Mouse (Mus musculus) CH12.LX (cell line): ENCODE measurements around the gene Rars2. TPM values are rescaled to one million over a fixed set of nuclear protein-coding genes. Genes with fewer than 3 reads are reported as not detected.

ENCODE experiments used
- DNase-seq: peaks from one replicate; pipeline ENCODE4 v3.0.0-alpha.2; 2013; ENCODE audit errors: extremely low read depth
- H3K27ac ChIP-seq: 2 replicates; pipeline ENCODE4 v1.5.1; 2012; ENCODE audit warnings: low read depth, mild to moderate bottlenecking, control low read depth, moderate library complexity; ENCODE audit not compliant: insufficient read depth
- H3K27me3 ChIP-seq: replicated peaks from 2 replicates; pipeline ENCODE3; 2012; ENCODE audit warnings: inconsistent platforms
- H3K36me3 ChIP-seq, 2 experiments: replicated peaks in 1 of 2; 2 replicates each; pipeline versions ENCODE3 to v1.6.1; 2012; ENCODE audit warnings: inconsistent platforms in 1 of 2, low read length in 1 of 2, mild to moderate bottlenecking in 1 of 2, mixed read lengths in 1 of 2, moderate library complexity in 1 of 2; ENCODE audit not compliant: control insufficient read depth in 1 of 2, insufficient read depth in 1 of 2
- H3K4me1 ChIP-seq, 2 experiments: 2 replicates each; pipeline ENCODE4 v1.6.1; 2012; ENCODE audit warnings: inconsistent platforms in 1 of 2, moderate library complexity in 1 of 2; ENCODE audit not compliant: insufficient read depth in 2 of 2, control insufficient read depth in 1 of 2
- H3K4me2 ChIP-seq: 2 replicates; pipeline ENCODE4 v1.6.1; 2012; ENCODE audit warnings: low read depth, mild to moderate bottlenecking, control low read depth; ENCODE audit not compliant: poor library complexity, insufficient read depth, severe bottlenecking
- H3K4me3 ChIP-seq, 3 experiments: fragments of 150-350 bp in 1 of 3; sonication (generic) in 1 of 3; replicated peaks in 1 of 3; 2 replicates each; pipeline versions ENCODE3 to v1.5.1; 2011 to 2012; ENCODE audit warnings: low read depth in 2 of 3, low read length in 2 of 3, mild to moderate bottlenecking in 2 of 3, moderate library complexity in 2 of 3, control low read depth in 1 of 3, improper control_type of control experiment in 1 of 3, inconsistent platforms in 1 of 3, mixed read lengths in 1 of 3; ENCODE audit not compliant: poor library complexity in 1 of 3
- H3K79me2 ChIP-seq: replicated peaks from 2 replicates; pipeline ENCODE4 v1.6.1; 2012; ENCODE audit warnings: mild to moderate bottlenecking, moderate library complexity; ENCODE audit not compliant: control insufficient read depth, poor library complexity, insufficient read depth, severe bottlenecking; ENCODE audit errors: extremely low read depth
- H3K9ac ChIP-seq: 2 replicates; pipeline ENCODE4 v1.6.1; 2012; ENCODE audit warnings: low read depth, mild to moderate bottlenecking, control low read depth, moderate library complexity; ENCODE audit not compliant: insufficient read depth
- H3K9me3 ChIP-seq: replicated peaks from 2 replicates; pipeline ENCODE3; 2012; ENCODE audit warnings: low read length, inconsistent platforms, mixed read lengths
- CHD2 ChIP-seq: IDR thresholded peaks from 2 replicates; pipeline ENCODE4 v1.6.1; 2011; ENCODE audit warnings: low read length, improper control_type of control experiment
- E2F4 ChIP-seq: IDR thresholded peaks from 2 replicates; pipeline ENCODE4 v1.6.1; 2011; ENCODE audit warnings: low read depth, low read length, improper control_type of control experiment; ENCODE audit not compliant: insufficient replicate concordance
- ELF1 ChIP-seq: IDR thresholded peaks from 2 replicates; pipeline ENCODE4 v1.6.1; 2014; ENCODE audit warnings: low read depth, mild to moderate bottlenecking, inconsistent platforms, low read length, improper control_type of control experiment
- EP300 ChIP-seq: IDR thresholded peaks from 2 replicates; pipeline ENCODE4 v1.6.1; 2011; ENCODE audit warnings: low read length, improper control_type of control experiment
- JUN ChIP-seq: IDR thresholded peaks from 2 replicates; pipeline ENCODE4 v1.6.1; 2011; ENCODE audit warnings: low read depth, mild to moderate bottlenecking, low read length, improper control_type of control experiment, moderate library complexity; ENCODE audit not compliant: insufficient read depth
- MAFK ChIP-seq: IDR thresholded peaks from 2 replicates; pipeline ENCODE4 v1.6.1; 2011; ENCODE audit warnings: low read length, improper control_type of control experiment; ENCODE audit not compliant: insufficient replicate concordance
- MAZ ChIP-seq: IDR thresholded peaks from 2 replicates; pipeline ENCODE4 v1.6.1; 2012; ENCODE audit warnings: low read depth, mild to moderate bottlenecking, inconsistent platforms, low read length, improper control_type of control experiment, moderate library complexity
- MEF2A ChIP-seq: IDR thresholded peaks from 2 replicates; pipeline ENCODE4 v1.6.1; 2014; ENCODE audit warnings: low read depth, mild to moderate bottlenecking, inconsistent platforms, low read length, improper control_type of control experiment, borderline replicate concordance
- MYC ChIP-seq: IDR thresholded peaks from 2 replicates; pipeline ENCODE4 v1.6.1; 2011; ENCODE audit warnings: low read depth, mild to moderate bottlenecking, improper control_type of control experiment, low read length
- POLR2A ChIP-seq: IDR thresholded peaks from 2 replicates; pipeline ENCODE4 v1.6.1; 2011; ENCODE audit warnings: low read depth, mild to moderate bottlenecking, improper control_type of control experiment, low read length
- RCOR1 ChIP-seq: conservative IDR thresholded peaks from 2 replicates; pipeline ENCODE4 v1.6.1; 2012; ENCODE audit warnings: low read depth, mild to moderate bottlenecking, inconsistent platforms, low read length, improper control_type of control experiment
- SIN3A ChIP-seq: IDR thresholded peaks from 2 replicates; pipeline ENCODE4 v1.6.1; 2012; ENCODE audit warnings: low read length, improper control_type of control experiment, inconsistent platforms
- SMC3 ChIP-seq: IDR thresholded peaks from 2 replicates; pipeline ENCODE4 v1.6.1; 2011; ENCODE audit warnings: low read depth, low read length, improper control_type of control experiment
- USF1 ChIP-seq: IDR thresholded peaks from 2 replicates; pipeline ENCODE4 v1.6.1; 2014; ENCODE audit warnings: low read depth, mild to moderate bottlenecking, inconsistent platforms, low read length, improper control_type of control experiment
- ZMIZ1 ChIP-seq: IDR thresholded peaks from 2 replicates; pipeline ENCODE4 v1.6.1; 2012; ENCODE audit warnings: low read depth, mild to moderate bottlenecking, inconsistent platforms, low read length, improper control_type of control experiment
- ZNF384 ChIP-seq: IDR thresholded peaks from 2 replicates; pipeline ENCODE4 v1.6.1; 2012; ENCODE audit warnings: low read depth, low read length, improper control_type of control experiment, inconsistent platforms
- dilution Hi-C: fragments of 300-500 bp; cut with MboI; formaldehyde crosslinking; loops from 2 replicates; pipeline ENCODE4 v1.14.3; 2020; ENCODE audit warnings: low sequenced_read_pairs; ENCODE audit not compliant: extremely low pct_unique_long_range_greater_than_20kb, extremely low pct_ligation_motif_present
- in situ Hi-C: fragments of 300-500 bp; cut with MboI; formaldehyde crosslinking; loops from 3 replicates; pipeline ENCODE4 v1.14.3; 2019; ENCODE audit warnings: low sequenced_read_pairs, low pct_ligation_motif_present, low pct_unique_long_range_greater_than_20kb, mixed read lengths
- polyA plus RNA-seq: library from polyadenylated mRNA; unstranded; fragments of >175 nt; gene quantifications from 2 replicates; pipeline ENCODE4 v1.2.1, GENCODE M21; 2012; ENCODE audit warnings: low read depth; ENCODE audit not compliant: insufficient read length
- total RNA-seq, 2 experiments: library from RNA; depleted of rRNA; stranded (reverse); fragments of 300-350 nt in 1 of 2; fragments of >200 nt in 1 of 2; gene quantifications; 2 replicates each; pipeline ENCODE4 v1.2.3; 2012 to 2014

The Rars2 gene
- total and polyA plus RNA-seq, 3 experiments = 45.4 to 72.6 (median 61.4) TPM

GRCm38 (mm10) chr4:34661514-34661913 lies 46.8 kb downstream of the Rars2 start:
- Histone ChIP-seq H3K36me3 (peaks cover 70 to 94% of the 10 kb centered on the region in 2 experiments), H3K27ac (no peak overlapping the region), H3K27me3 (no peaks in the 10 kb centered on the region), H3K4me3 (no peak overlapping the region), H3K79me2 (no peaks in the 10 kb centered on the region), H3K4me1 (no peaks in the 10 kb centered on the region), H3K4me2 (no peak overlapping the region), H3K9ac (no peak overlapping the region), H3K9me3 (no peaks in the 10 kb centered on the region)
- DNase-seq = no peak
- in situ Hi-C loops = no loop called here
- dilution Hi-C loops = no loop called here
- TF ChIP-seq MAZ (no peak), ZMIZ1 (no peak), MYC (no peak), SIN3A (no peak), E2F4 (no peak), MAFK (no peak), ELF1 (no peak)

GRCm38 (mm10) chr4:34661927-34662326 lies 47.2 kb downstream of the Rars2 start:
- in situ Hi-C loops = no loop called here
- Histone ChIP-seq H3K36me3 (peaks cover 69 to 94% of the 10 kb centered on the region in 2 experiments), H3K79me2 (no peaks in the 10 kb centered on the region), H3K4me1 (no peaks in the 10 kb centered on the region), H3K4me2 (no peak overlapping the region), H3K9me3 (no peaks in the 10 kb centered on the region), H3K27ac (no peak overlapping the region), H3K4me3 (no peak overlapping the region), H3K9ac (no peak overlapping the region), H3K27me3 (no peaks in the 10 kb centered on the region)
- dilution Hi-C loops = no loop called here
- no peak for DNase-seq
- no peak for TF ChIP-seq ZNF384
- TF ChIP-seq JUN = no peak
- no peak for TF ChIP-seq SMC3

DNA sequence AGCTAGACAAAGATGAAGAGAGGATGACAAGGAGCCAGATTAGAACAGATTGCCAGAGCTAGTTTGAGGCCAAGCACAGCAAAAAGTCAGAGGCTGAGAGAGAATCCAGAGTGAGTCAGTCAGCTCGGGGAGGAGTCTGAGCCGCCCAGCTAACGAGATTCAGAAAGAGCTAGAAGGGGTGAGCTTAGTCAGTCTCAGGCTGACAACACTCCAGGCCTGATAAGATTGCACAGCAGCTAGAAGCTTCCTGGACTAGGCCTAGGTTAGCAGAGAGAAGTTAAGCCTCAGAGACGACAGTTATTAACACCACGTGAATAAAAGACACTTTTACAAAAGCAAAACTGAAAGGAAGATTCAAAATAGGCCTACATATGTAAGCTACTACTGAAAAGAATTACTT lies 53.2 kb downstream of the Rars2 start:
- H3K4me3 ChIP-seq = no peak overlapping the region
- no peaks in the 10 kb centered on the region for H3K79me2 ChIP-seq
- no peak for DNase-seq
- TF ChIP-seq USF1 (no peak), SIN3A (no peak), MEF2A (no peak), ZNF384 (no peak), POLR2A (no peak), EP300 (no peak), CHD2 (no peak), RCOR1 (no peak)
- dilution Hi-C loops = no loop called here
- no peak overlapping the region for H3K4me2 ChIP-seq
- H3K27me3 ChIP-seq = no peaks in the 10 kb centered on the region
- no peaks in the 10 kb centered on the region for H3K4me1 ChIP-seq
- H3K27ac ChIP-seq = no peak overlapping the region
- in situ Hi-C loops = no loop called here
- no peak overlapping the region for H3K9ac ChIP-seq
- H3K36me3 ChIP-seq = peaks cover 49 to 70% of the 10 kb centered on the region in 2 experiments
- no peaks in the 10 kb centered on the region for H3K9me3 ChIP-seq
